Mouse (Mus musculus): ENCODE results near the gene Taf15. TPM values are rescaled to one million over a fixed set of nuclear protein-coding genes. Genes with fewer than 3 reads are reported as not detected.
A peak's percentile ranks its signal among the peaks of the same experiment; 100 is the strongest.

Gene Taf15
- polyA plus RNA-seq, 1 experiment from 2014 or later = 17.9 TPM

DNA sequence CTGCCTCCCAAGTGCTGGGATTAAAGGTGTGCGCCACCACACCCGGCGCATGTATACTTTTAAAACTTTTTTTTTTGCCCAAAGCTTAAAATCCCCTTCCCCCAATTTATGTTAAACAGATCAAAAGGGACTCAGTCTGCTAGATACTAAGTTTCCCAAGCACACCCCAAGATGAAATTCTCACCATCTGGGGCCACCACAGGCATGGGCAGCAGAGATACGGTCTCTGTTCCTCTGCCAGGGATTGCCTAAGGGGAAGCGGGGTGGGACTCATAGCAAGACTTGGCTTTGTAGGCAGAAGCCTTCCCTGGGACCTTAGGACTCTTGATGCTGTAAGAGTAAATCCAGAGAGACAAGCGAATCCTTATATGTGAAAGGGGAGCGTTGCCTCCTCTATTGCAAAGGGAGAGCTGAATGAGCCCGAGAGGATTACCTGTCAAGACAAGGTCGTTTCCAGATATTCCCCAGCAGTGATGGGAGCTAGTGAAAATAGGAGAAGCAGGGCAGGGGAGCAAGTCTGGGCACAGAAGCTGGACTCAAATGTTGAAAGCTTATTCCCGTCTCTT, 11.3 kb upstream of the Taf15 start:
- peaks cover 40% of the 10 kb centered on the region for H3K27me3 ChIP-seq
- ATAC-seq (ENCODE audit: insufficient number of reproducible peaks, insufficient read depth, low FRiP score, low TSS enrichment, low read depth) = no peak
- WGBS = 52% methylated on average over 10 of the region's 10 CpGs
- peak overlapping the region; percentile 96 for H3K4me2 ChIP-seq
- no peak overlapping the region for H3K9ac ChIP-seq
- H3K36me3 ChIP-seq = no peaks in the 10 kb centered on the region
- peaks cover 38% of the 10 kb centered on the region for H3K4me1 ChIP-seq
- H3K9me3 ChIP-seq = no peaks in the 10 kb centered on the region
- H3K27ac ChIP-seq = no peak overlapping the region
- 0 out of 2 replicates have a peak overlapping the region, but pooled peaks have one; percentile 61 for H3K4me3 ChIP-seq

DNA sequence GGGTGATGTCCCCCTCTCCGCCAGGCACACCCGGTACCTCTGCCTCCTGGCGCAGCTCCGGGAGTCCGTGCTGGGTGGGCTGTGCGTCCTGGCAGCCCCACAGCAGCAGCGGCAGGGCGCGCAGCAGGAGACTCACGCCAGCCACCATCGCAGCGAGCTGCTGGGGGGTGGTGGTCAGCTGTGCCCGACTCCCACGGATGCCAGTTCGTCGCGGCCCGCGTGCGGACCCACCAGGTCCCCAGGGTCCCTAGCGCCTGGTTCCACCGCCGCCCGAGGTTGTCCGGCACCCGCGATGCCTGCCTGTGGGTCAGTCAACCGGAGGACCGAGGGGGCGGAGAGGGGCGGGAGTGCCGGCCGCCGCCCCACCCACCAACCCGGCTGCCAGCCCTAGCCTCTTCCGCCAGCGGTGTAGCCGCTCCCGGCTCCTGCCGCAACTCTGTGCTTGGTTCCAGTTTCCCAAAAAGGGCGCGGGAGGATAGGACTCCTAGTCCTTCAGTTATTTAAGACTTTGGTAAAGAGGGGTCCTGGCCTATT, 10.1 kb upstream of the Taf15 start, which contains the start of gene Mmp28:
TSS of gene Mmp28 (minus strand) at position 361 of the 534 bp plus-strand sequence.
- ATAC-seq (ENCODE audit: insufficient number of reproducible peaks, insufficient read depth, low FRiP score, low TSS enrichment, low read depth) = no peak
- H3K27ac ChIP-seq = no peak within 1 kb of the TSS
- no peaks in the 10 kb centered on the region for H3K9me3 ChIP-seq
- under 1% methylated on average over 41 of the region's 42 CpGs for WGBS
- H3K9ac ChIP-seq = peak within 1 kb of the TSS; percentile 76
- H3K27me3 ChIP-seq = peaks cover 40% of the 10 kb centered on the region
- peak within 1 kb of the TSS; percentile 61 for H3K4me3 ChIP-seq
- H3K4me1 ChIP-seq = peaks cover 38% of the 10 kb centered on the region
- peak within 1 kb of the TSS; percentile 96 for H3K4me2 ChIP-seq
- H3K36me3 ChIP-seq = no peaks in the 10 kb centered on the region

DNA sequence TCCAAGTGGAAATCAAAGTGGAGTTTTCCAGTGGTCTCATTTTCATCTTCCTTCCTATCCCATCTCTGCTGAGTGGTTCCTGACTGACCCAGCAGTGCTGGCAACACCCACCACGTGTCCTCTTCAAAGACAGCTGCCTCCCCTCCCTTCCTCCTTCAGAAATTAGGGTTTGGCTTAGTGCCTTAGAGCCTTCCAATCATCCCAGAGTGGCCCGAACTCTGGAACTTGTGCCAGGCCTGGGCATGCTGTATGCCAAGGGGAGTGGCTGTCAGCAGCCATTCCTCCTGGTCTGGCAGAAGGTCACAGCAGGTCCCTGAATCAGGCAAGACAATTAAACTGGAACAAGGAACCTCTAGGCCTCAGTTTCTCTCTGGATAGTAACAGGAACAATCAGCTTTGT, 6.9 kb upstream of the Taf15 start:
- no peak for ATAC-seq (ENCODE audit: insufficient number of reproducible peaks, insufficient read depth, low FRiP score, low TSS enrichment, low read depth)
- H3K27me3 ChIP-seq = peaks cover 34% of the 10 kb centered on the region
- no peak overlapping the region for H3K27ac ChIP-seq
- H3K4me3 ChIP-seq = no peak overlapping the region
- H3K4me1 ChIP-seq = peaks cover 38% of the 10 kb centered on the region
- no peak overlapping the region for H3K9ac ChIP-seq
- 23% methylated on average over 2 of the region's 2 CpGs for WGBS
- no peaks in the 10 kb centered on the region for H3K9me3 ChIP-seq
- no peaks in the 10 kb centered on the region for H3K36me3 ChIP-seq
- H3K4me2 ChIP-seq = no peak overlapping the region

DNA sequence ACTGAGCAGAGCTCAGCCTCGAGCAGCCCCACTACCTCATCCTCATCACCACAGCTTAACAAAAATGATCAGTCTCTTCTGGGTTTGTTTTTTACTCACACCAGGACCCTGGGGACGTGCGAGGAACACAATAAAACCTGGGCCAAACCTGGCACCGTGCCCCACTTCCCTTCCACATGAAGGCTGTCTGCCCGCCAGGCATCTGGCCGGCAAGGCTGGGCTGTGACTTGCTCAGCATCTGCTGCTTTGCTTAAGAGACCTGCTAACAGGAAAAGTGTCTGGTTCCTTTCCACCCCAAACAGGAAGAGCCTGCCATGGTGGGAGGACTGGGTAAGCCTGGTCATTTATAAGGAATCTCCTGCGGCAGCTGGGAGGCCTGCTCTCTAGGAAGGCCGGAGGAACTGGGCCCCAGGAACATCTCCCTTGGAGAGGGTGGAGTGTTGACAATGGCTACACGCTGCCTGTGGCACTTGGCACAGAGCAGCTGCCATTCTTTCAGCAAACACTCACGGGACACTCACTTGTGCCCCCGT, 5.7 kb upstream of the Taf15 start:
- peaks cover 27% of the 10 kb centered on the region for H3K27me3 ChIP-seq
- H3K9me3 ChIP-seq = no peaks in the 10 kb centered on the region
- peaks cover 34% of the 10 kb centered on the region for H3K4me1 ChIP-seq
- 57% methylated on average over 11 of the region's 11 CpGs for WGBS
- H3K9ac ChIP-seq = no peak overlapping the region
- H3K4me3 ChIP-seq = no peak overlapping the region
- no peak overlapping the region for H3K4me2 ChIP-seq
- no peaks in the 10 kb centered on the region for H3K36me3 ChIP-seq
- H3K27ac ChIP-seq = peak overlapping the region; percentile 4; the same call in 1 of the 2 replicates
- no peak for ATAC-seq (ENCODE audit: insufficient number of reproducible peaks, insufficient read depth, low FRiP score, low TSS enrichment, low read depth)

DNA sequence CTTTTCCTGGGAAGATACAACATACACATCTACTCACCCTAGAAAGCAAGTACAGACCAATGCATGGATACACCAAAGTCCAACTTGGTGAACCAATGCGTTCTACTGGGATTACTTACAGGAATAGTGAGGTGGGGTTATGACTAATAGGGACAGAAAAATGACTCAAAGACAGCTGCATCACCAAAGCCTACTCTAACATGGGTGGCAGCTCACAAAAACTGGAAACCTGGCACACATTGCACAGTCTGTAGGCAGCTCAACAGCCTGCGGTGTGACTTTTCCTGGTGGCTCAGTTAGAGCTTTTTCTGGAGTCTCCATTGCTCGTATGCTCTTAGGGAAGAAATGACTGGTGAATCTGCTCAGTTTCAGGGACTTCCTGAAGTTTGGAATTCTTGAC, 4.1 kb upstream of the Taf15 start:
- Histone ChIP-seq H3K36me3 (no peaks in the 10 kb centered on the region), H3K27ac (no peak overlapping the region), H3K4me3 (no peak overlapping the region), H3K9ac (no peak overlapping the region), H3K27me3 (peaks cover 11% of the 10 kb centered on the region), H3K4me1 (peaks cover 20% of the 10 kb centered on the region), H3K9me3 (no peaks in the 10 kb centered on the region), H3K4me2 (no peak overlapping the region)
- 89% methylated on average over 3 of the region's 3 CpGs for WGBS
- no peak for ATAC-seq (ENCODE audit: insufficient number of reproducible peaks, insufficient read depth, low FRiP score, low TSS enrichment, low read depth)

DNA sequence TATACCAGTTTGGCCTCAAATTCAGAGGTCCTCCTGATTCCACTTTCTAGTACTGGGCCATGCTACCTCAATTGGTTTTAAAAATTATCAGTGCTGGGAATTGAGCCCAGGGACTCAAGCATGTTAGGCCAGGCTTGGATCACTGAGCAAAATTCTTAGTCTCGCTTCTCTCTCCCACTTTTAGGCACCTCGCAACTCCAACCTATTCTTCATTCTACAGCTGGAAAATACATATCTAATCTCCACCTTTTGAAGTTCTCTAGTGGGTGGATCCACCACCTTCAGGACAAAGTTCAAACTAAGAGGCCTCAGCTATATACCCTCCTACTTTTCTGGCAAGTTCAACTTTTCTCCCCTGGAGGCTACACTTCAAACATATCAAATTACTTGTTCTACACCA, 1.1 kb upstream of the Taf15 start:
- ATAC-seq (ENCODE audit: insufficient number of reproducible peaks, insufficient read depth, low FRiP score, low TSS enrichment, low read depth) = no peak
- WGBS = 68% methylated on average over 2 of the region's 2 CpGs
- peak overlapping the region; percentile 67 for H3K4me2 ChIP-seq

DNA sequence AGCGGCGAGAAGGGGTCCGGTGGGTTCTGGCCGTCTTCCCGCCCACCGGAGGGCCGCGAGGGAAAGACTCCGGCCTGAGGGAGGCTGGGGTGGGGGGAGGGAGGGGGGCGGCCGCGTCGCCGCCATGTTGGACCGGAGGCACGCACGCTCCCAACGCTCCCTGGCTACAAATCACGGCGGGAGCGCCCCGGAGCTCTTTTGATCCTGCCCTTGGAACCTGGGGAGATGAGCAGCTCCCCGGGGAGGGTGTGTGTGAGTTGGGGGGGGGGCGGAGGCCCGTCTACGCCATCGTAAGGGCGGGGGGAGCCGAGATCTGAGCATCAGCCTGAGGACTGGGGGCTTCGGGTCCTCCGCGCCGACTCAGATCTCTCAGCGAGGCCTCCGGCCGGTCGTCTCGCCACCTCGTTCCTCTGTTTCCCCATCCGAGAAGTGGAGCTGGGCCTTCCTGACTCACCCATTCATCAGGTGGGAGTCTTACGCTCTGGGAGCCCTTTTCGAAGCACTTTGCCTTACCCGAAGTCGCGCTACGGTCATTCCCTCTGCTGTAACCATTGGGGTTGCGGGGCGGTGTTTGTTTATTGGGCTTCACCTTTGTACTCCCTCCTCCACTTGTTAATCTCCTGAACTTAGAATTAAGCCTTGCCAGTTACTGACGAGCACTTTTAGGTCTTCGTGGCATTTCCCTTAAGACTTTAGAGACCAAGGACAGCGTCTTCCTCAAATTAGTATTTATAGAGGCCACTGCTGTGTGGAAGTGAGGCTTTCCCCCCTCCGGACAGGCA, 540 bp downstream of the Taf15 start:
- Histone ChIP-seq H3K36me3 (peaks cover 12% of the 10 kb centered on the region), H3K4me3 (peak overlapping the region; percentile 91), H3K27ac (peak overlapping the region; percentile 98), H3K27me3 (no peaks in the 10 kb centered on the region), H3K9ac (peak overlapping the region; percentile 95), H3K9me3 (no peaks in the 10 kb centered on the region), H3K4me2 (peak overlapping the region; percentile 90), H3K4me1 (peaks cover 14% of the 10 kb centered on the region)
- ATAC-seq (ENCODE audit: insufficient number of reproducible peaks, insufficient read depth, low FRiP score, low TSS enrichment, low read depth) = peak; percentile 86
- WGBS = under 1% methylated on average over 52 of the region's 52 CpGs

More for the DNA sequence above, 1.1 kb upstream of the Taf15 start:
- H3K4me1 ChIP-seq = peaks cover 20% of the 10 kb centered on the region
- H3K4me3 ChIP-seq = peak overlapping the region; percentile 91; the same call in 1 of the 2 replicates
- H3K9me3 ChIP-seq = no peaks in the 10 kb centered on the region
- H3K9ac ChIP-seq = peak overlapping the region; percentile 95; the same call in 1 of the 2 replicates
- no peak overlapping the region for H3K27ac ChIP-seq
- H3K27me3 ChIP-seq = no peaks in the 10 kb centered on the region
- 0 out of 2 replicates have a peak, but pooled peaks cover 5% of the 10 kb centered on the region for H3K36me3 ChIP-seq

DNA sequence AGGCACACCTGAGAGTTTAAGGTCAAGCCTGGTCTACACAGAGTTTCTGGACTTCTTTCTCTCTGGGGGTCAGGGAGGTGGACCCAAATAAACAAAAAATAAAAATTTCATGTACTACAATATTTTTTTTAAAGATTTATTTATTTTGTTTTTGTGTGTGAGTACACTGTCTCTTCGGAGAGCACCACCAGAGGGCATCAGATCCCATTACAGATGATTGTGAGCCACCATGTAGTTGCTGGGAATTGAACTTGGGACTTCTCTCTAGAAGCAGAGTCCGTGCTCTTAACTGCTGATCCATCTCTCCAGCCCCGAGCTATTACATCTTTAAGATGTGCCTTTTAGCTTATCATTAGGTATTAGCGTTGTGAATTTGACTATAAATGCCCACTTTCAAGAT, 18.6 kb downstream of the Taf15 start:
- Histone ChIP-seq H3K27ac (no peak overlapping the region), H3K9ac (no peak overlapping the region), H3K9me3 (no peaks in the 10 kb centered on the region), H3K4me3 (no peak overlapping the region), H3K4me2 (no peak overlapping the region), H3K36me3 (peaks cover 32% of the 10 kb centered on the region), H3K27me3 (no peaks in the 10 kb centered on the region), H3K4me1 (no peaks in the 10 kb centered on the region)
- WGBS = 87% methylated on average over 4 of the region's 4 CpGs
- no peak for ATAC-seq (ENCODE audit: insufficient number of reproducible peaks, insufficient read depth, low FRiP score, low TSS enrichment, low read depth)

DNA sequence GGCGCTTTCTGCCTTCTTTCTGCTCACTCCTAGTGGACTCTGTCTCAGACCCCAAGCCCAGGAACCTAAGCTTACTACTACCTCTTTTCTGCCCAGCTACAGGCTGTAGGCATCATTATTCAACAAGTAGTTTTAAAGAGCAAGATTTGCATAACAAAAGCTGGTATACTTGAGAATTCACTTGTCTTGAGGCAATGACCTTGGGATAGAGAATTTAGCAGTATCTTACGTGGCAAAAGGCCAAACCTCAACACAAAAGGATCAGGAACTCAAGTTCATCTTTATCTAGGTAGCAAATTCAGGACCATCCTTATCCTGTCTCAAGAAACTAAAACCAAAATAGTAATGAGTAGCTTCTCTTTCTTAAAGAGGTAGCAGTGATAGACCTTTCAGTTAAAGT, 22.7 kb downstream of the Taf15 start:
- no peak overlapping the region for H3K4me2 ChIP-seq
- no peak overlapping the region for H3K27ac ChIP-seq
- no peaks in the 10 kb centered on the region for H3K27me3 ChIP-seq
- no peak overlapping the region for H3K9ac ChIP-seq
- no peak for ATAC-seq (ENCODE audit: insufficient number of reproducible peaks, insufficient read depth, low FRiP score, low TSS enrichment, low read depth)
- H3K4me1 ChIP-seq = no peaks in the 10 kb centered on the region
- 90% methylated on average over 2 of the region's 2 CpGs for WGBS
- H3K9me3 ChIP-seq = no peaks in the 10 kb centered on the region
- H3K4me3 ChIP-seq = no peak overlapping the region
- H3K36me3 ChIP-seq = peaks cover 31% of the 10 kb centered on the region

DNA sequence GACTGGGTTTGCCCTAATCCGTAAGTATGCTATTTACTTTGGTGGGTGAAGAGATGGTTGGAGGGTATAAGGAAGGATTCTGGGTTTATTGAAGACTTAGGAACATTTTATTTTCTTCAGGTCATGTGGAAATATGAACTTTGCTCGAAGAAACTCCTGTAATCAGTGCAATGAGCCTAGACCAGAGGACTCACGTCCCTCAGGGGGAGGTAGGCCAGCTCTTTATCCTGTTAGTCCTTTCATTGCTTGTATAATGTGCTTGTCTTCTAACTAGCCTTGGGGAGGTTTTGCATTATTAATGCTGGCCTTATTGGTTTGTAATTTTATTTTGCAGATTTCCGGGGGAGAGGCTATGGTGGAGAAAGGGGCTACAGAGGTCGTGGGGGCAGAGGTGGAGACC, 31.4 kb downstream of the Taf15 start:
- Histone ChIP-seq H3K4me1 (no peaks in the 10 kb centered on the region), H3K4me3 (no peak overlapping the region), H3K27me3 (no peaks in the 10 kb centered on the region), H3K27ac (no peak overlapping the region), H3K4me2 (no peak overlapping the region), H3K9ac (no peak overlapping the region), H3K9me3 (no peaks in the 10 kb centered on the region), H3K36me3 (peaks cover 71% of the 10 kb centered on the region)
- no peak for ATAC-seq (ENCODE audit: insufficient number of reproducible peaks, insufficient read depth, low FRiP score, low TSS enrichment, low read depth)
- WGBS = 95% methylated on average over 5 of the region's 5 CpGs

DNA sequence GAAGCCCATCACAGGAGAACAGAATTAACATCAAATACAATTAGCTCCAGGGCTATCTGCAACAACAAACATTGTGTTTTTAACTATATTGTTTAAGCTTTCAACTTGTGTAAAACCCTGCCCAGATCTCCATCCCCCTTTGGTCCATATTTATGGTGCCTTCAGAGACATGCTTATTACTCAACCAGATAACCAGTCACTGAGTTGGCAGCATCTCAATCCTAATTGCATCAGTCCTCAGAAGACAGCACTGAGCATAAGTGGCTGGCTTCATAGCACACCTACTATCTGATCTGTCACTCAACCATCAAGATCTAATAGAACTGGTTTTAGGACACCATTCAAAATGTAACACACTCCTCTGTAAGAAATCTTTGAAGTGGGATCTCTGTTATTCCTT, 36.6 kb downstream of the Taf15 start:
- Histone ChIP-seq H3K4me2 (no peak overlapping the region), H3K36me3 (peaks cover 44% of the 10 kb centered on the region), H3K4me3 (no peak overlapping the region), H3K27me3 (no peaks in the 10 kb centered on the region), H3K27ac (no peak overlapping the region), H3K4me1 (no peaks in the 10 kb centered on the region), H3K9me3 (no peaks in the 10 kb centered on the region), H3K9ac (no peak overlapping the region)
- no peak for ATAC-seq (ENCODE audit: insufficient number of reproducible peaks, insufficient read depth, low FRiP score, low TSS enrichment, low read depth)

DNA sequence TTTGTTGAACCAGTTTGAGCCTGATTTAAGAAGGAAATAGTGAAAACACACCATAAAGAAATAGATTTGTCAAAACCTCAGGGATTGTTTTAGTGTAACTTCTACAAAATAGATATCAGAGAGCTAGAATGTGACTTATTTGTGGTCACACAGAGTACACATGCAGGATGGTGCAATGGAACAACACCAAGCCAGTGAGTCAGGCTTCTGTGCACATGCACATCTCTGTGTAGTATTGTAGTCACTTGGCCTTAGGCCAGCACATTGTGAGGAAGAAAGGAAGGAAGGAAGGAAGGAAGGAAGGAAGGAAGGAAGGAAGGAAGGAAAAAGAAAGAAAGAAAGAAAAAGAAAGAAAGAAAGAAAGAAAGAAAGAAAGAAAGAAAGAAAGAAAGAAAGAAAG, 44.3 kb downstream of the Taf15 start:
- Histone ChIP-seq H3K9me3 (no peaks in the 10 kb centered on the region), H3K4me1 (no peaks in the 10 kb centered on the region)

More for the DNA sequence above, 44.3 kb downstream of the Taf15 start:
- H3K4me3 ChIP-seq = no peak overlapping the region
- no peak for ATAC-seq (ENCODE audit: insufficient number of reproducible peaks, insufficient read depth, low FRiP score, low TSS enrichment, low read depth)
- no peaks in the 10 kb centered on the region for H3K27me3 ChIP-seq
- H3K9ac ChIP-seq = no peak overlapping the region
- no peak overlapping the region for H3K4me2 ChIP-seq
- no peak overlapping the region for H3K27ac ChIP-seq
- H3K36me3 ChIP-seq = peaks cover 3% of the 10 kb centered on the region; the same call in 1 of the 2 replicates
